Mouse (Mus musculus): ENCODE measurements around the gene 1700061G19Rik. TPM values are rescaled to one million over a fixed set of nuclear protein-coding genes. Genes with fewer than 3 reads are reported as not detected.

The 1700061G19Rik gene
- polyA plus RNA-seq, 1 experiment from 2014 or later, result 0.65 TPM

GRCm38 (mm10) chr17:56840524-56840923 is 34.8 kb upstream of the 1700061G19Rik start:
- Histone ChIP-seq H3K36me3 (ENCODE audit: control insufficient read depth, insufficient read depth) (no peaks in the 10 kb centered on the region), H3K9ac (replicated peaks; ENCODE audit: low read depth, low read length) (no peak overlapping the region), H3K9me3 (ENCODE audit: control insufficient read depth, low read length) (no peaks in the 10 kb centered on the region), H3K4me1 (replicated peaks; ENCODE audit: control insufficient read depth, insufficient read depth, low read length) (no peaks in the 10 kb centered on the region), H3K27me3 (replicated peaks; ENCODE audit: control insufficient read depth, insufficient read depth, low read length) (no peaks in the 10 kb centered on the region), H3K4me3 (replicated peaks; ENCODE audit: low read length) (no peak overlapping the region), H3K4me2 (ENCODE audit: low read length) (no peak overlapping the region), H3K27ac (ENCODE audit: low read length) (no peak overlapping the region)
- WGBS, result 86% methylated on average over 7 of the region's 7 CpGs
- no peak for ATAC-seq

GRCm38 (mm10) chr17:56842173-56842572 is 33.1 kb upstream of the 1700061G19Rik start:
- Histone ChIP-seq H3K9ac (replicated peaks; ENCODE audit: low read depth, low read length) (no peak overlapping the region), H3K4me3 (replicated peaks; ENCODE audit: low read length) (no peak overlapping the region), H3K36me3 (ENCODE audit: control insufficient read depth, insufficient read depth) (no peaks in the 10 kb centered on the region), H3K27me3 (replicated peaks; ENCODE audit: control insufficient read depth, insufficient read depth, low read length) (no peaks in the 10 kb centered on the region), H3K27ac (ENCODE audit: low read length) (no peak overlapping the region), H3K4me1 (replicated peaks; ENCODE audit: control insufficient read depth, insufficient read depth, low read length) (no peaks in the 10 kb centered on the region), H3K4me2 (ENCODE audit: low read length) (no peak overlapping the region), H3K9me3 (ENCODE audit: control insufficient read depth, low read length) (no peaks in the 10 kb centered on the region)
- 86% methylated on average over 5 of the region's 5 CpGs for WGBS
- no peak for ATAC-seq

- no peak overlapping the region for H3K9ac ChIP-seq (replicated peaks; ENCODE audit: low read depth, low read length)
- no peaks in the 10 kb centered on the region for H3K9me3 ChIP-seq (ENCODE audit: control insufficient read depth, low read length)
- H3K4me2 ChIP-seq (ENCODE audit: low read length), result no peak overlapping the region
- 92% methylated on average over 5 of the region's 5 CpGs for WGBS
- no peaks in the 10 kb centered on the region for H3K36me3 ChIP-seq (ENCODE audit: control insufficient read depth, insufficient read depth)
- no peak overlapping the region for H3K4me3 ChIP-seq (replicated peaks; ENCODE audit: low read length)
- H3K27me3 ChIP-seq (replicated peaks; ENCODE audit: control insufficient read depth, insufficient read depth, low read length), result no peaks in the 10 kb centered on the region
- no peak for ATAC-seq
- no peaks in the 10 kb centered on the region for H3K4me1 ChIP-seq (replicated peaks; ENCODE audit: control insufficient read depth, insufficient read depth, low read length)
- no peak overlapping the region for H3K27ac ChIP-seq (ENCODE audit: low read length)
Measured at GRCm38 (mm10) chr17:56843678-56844077, 31.6 kb upstream of the 1700061G19Rik start.

- no peaks in the 10 kb centered on the region for H3K9me3 ChIP-seq (ENCODE audit: control insufficient read depth, low read length)
- no peak overlapping the region for H3K27ac ChIP-seq (ENCODE audit: low read length)
- no peak overlapping the region for H3K4me2 ChIP-seq (ENCODE audit: low read length)
- ATAC-seq, result no peak
- 84% methylated on average over 5 of the region's 5 CpGs for WGBS
- H3K27me3 ChIP-seq (replicated peaks; ENCODE audit: control insufficient read depth, insufficient read depth, low read length), result no peaks in the 10 kb centered on the region
- H3K4me3 ChIP-seq (replicated peaks; ENCODE audit: low read length), result no peak overlapping the region
- H3K4me1 ChIP-seq (replicated peaks; ENCODE audit: control insufficient read depth, insufficient read depth, low read length), result no peaks in the 10 kb centered on the region
- H3K9ac ChIP-seq (replicated peaks; ENCODE audit: low read depth, low read length), result no peak overlapping the region
- no peaks in the 10 kb centered on the region for H3K36me3 ChIP-seq (ENCODE audit: control insufficient read depth, insufficient read depth)
Measured at GRCm38 (mm10) chr17:56848785-56849184, 26.5 kb upstream of the 1700061G19Rik start.

- Histone ChIP-seq H3K4me1 (replicated peaks; ENCODE audit: control insufficient read depth, insufficient read depth, low read length) (no peaks in the 10 kb centered on the region), H3K36me3 (ENCODE audit: control insufficient read depth, insufficient read depth) (no peaks in the 10 kb centered on the region), H3K9ac (replicated peaks; ENCODE audit: low read depth, low read length) (no peak overlapping the region), H3K27me3 (replicated peaks; ENCODE audit: control insufficient read depth, insufficient read depth, low read length) (no peaks in the 10 kb centered on the region), H3K27ac (ENCODE audit: low read length) (no peak overlapping the region), H3K9me3 (ENCODE audit: control insufficient read depth, low read length) (no peaks in the 10 kb centered on the region), H3K4me2 (ENCODE audit: low read length) (no peak overlapping the region), H3K4me3 (replicated peaks; ENCODE audit: low read length) (no peak overlapping the region)
- ATAC-seq, result no peak
- 82% methylated on average over 13 of the region's 13 CpGs for WGBS
Measured at GRCm38 (mm10) chr17:56849710-56850109, 25.6 kb upstream of the 1700061G19Rik start.

GRCm38 (mm10) chr17:56851167-56851566 is 24.1 kb upstream of the 1700061G19Rik start:
- no peaks in the 10 kb centered on the region for H3K36me3 ChIP-seq (ENCODE audit: control insufficient read depth, insufficient read depth)
- H3K27me3 ChIP-seq (replicated peaks; ENCODE audit: control insufficient read depth, insufficient read depth, low read length), result no peaks in the 10 kb centered on the region
- H3K4me3 ChIP-seq (replicated peaks; ENCODE audit: low read length), result no peak overlapping the region
- H3K9ac ChIP-seq (replicated peaks; ENCODE audit: low read depth, low read length), result no peak overlapping the region
- 51% methylated on average over 3 of the region's 3 CpGs for WGBS
- no peak overlapping the region for H3K4me2 ChIP-seq (ENCODE audit: low read length)
- no peak overlapping the region for H3K27ac ChIP-seq (ENCODE audit: low read length)
- no peaks in the 10 kb centered on the region for H3K4me1 ChIP-seq (replicated peaks; ENCODE audit: control insufficient read depth, insufficient read depth, low read length)
- ATAC-seq, result 0 out of 2 replicates have a peak, but pooled peaks have one; percentile 28
- no peaks in the 10 kb centered on the region for H3K9me3 ChIP-seq (ENCODE audit: control insufficient read depth, low read length)

- Histone ChIP-seq H3K4me1 (replicated peaks; ENCODE audit: control insufficient read depth, insufficient read depth, low read length) (no peaks in the 10 kb centered on the region), H3K27ac (ENCODE audit: low read length) (no peak overlapping the region), H3K4me3 (replicated peaks; ENCODE audit: low read length) (no peak overlapping the region), H3K9ac (replicated peaks; ENCODE audit: low read depth, low read length) (no peak overlapping the region), H3K27me3 (replicated peaks; ENCODE audit: control insufficient read depth, insufficient read depth, low read length) (no peaks in the 10 kb centered on the region), H3K9me3 (ENCODE audit: control insufficient read depth, low read length) (no peaks in the 10 kb centered on the region), H3K36me3 (ENCODE audit: control insufficient read depth, insufficient read depth) (no peaks in the 10 kb centered on the region), H3K4me2 (ENCODE audit: low read length) (no peak overlapping the region)
- no peak for ATAC-seq
- 74% methylated on average over 3 of the region's 3 CpGs for WGBS
Measured at GRCm38 (mm10) chr17:56855421-56855820, 19.9 kb upstream of the 1700061G19Rik start.

- no peak for ATAC-seq
- Histone ChIP-seq H3K9ac (replicated peaks; ENCODE audit: low read depth, low read length) (no peak overlapping the region), H3K27me3 (replicated peaks; ENCODE audit: control insufficient read depth, insufficient read depth, low read length) (no peaks in the 10 kb centered on the region), H3K4me3 (replicated peaks; ENCODE audit: low read length) (no peak overlapping the region), H3K4me1 (replicated peaks; ENCODE audit: control insufficient read depth, insufficient read depth, low read length) (no peaks in the 10 kb centered on the region), H3K9me3 (ENCODE audit: control insufficient read depth, low read length) (no peaks in the 10 kb centered on the region), H3K27ac (ENCODE audit: low read length) (no peak overlapping the region), H3K4me2 (ENCODE audit: low read length) (no peak overlapping the region), H3K36me3 (ENCODE audit: control insufficient read depth, insufficient read depth) (no peaks in the 10 kb centered on the region)
- WGBS, result 51% methylated on average over 4 of the region's 4 CpGs
Measured at GRCm38 (mm10) chr17:56858216-56858615, 17.1 kb upstream of the 1700061G19Rik start.

GRCm38 (mm10) chr17:56858922-56859321 is 16.4 kb upstream of the 1700061G19Rik start:
- ATAC-seq, result no peak
- Histone ChIP-seq H3K36me3 (ENCODE audit: control insufficient read depth, insufficient read depth) (no peaks in the 10 kb centered on the region), H3K4me2 (ENCODE audit: low read length) (no peak overlapping the region), H3K4me3 (replicated peaks; ENCODE audit: low read length) (no peak overlapping the region), H3K27me3 (replicated peaks; ENCODE audit: control insufficient read depth, insufficient read depth, low read length) (no peaks in the 10 kb centered on the region), H3K9ac (replicated peaks; ENCODE audit: low read depth, low read length) (no peak overlapping the region), H3K4me1 (replicated peaks; ENCODE audit: control insufficient read depth, insufficient read depth, low read length) (no peaks in the 10 kb centered on the region), H3K27ac (ENCODE audit: low read length) (no peak overlapping the region), H3K9me3 (ENCODE audit: control insufficient read depth, low read length) (no peaks in the 10 kb centered on the region)
- 35% methylated on average over 7 of the region's 7 CpGs for WGBS

- ATAC-seq, result no peak
- Histone ChIP-seq H3K27ac (ENCODE audit: low read length) (no peak overlapping the region), H3K27me3 (replicated peaks; ENCODE audit: control insufficient read depth, insufficient read depth, low read length) (no peaks in the 10 kb centered on the region), H3K36me3 (ENCODE audit: control insufficient read depth, insufficient read depth) (no peaks in the 10 kb centered on the region), H3K9me3 (ENCODE audit: control insufficient read depth, low read length) (no peaks in the 10 kb centered on the region), H3K4me1 (replicated peaks; ENCODE audit: control insufficient read depth, insufficient read depth, low read length) (no peaks in the 10 kb centered on the region), H3K9ac (replicated peaks; ENCODE audit: low read depth, low read length) (no peak overlapping the region), H3K4me2 (ENCODE audit: low read length) (no peak overlapping the region), H3K4me3 (replicated peaks; ENCODE audit: low read length) (no peak overlapping the region)
- 68% methylated on average over 3 of the region's 3 CpGs for WGBS
Measured at GRCm38 (mm10) chr17:56861197-56861596, 14.1 kb upstream of the 1700061G19Rik start.
